Mouse (Mus musculus) stomach, embryonic 16.5 days (tissue): ENCODE measurements at regions not wholly inside any gene's neighbourhood (a gene's known extent, or its start where the extent isn't known, plus 50 kb on each side); places are given as distances from the start of the nearest gene placed in this dataset.

Experiments used
- ATAC-seq: fragments of 200-750 bp; cut with Nextera tagmentation; 2 replicates; pipeline ENCODE4 v1.8.0; 2017; ENCODE audit warnings: moderate number of reproducible peaks, moderate TSS enrichment; ENCODE audit not compliant: insufficient read depth, low FRiP score
- H3K27ac ChIP-seq: fragments of 300-500 bp; sonication (generic); 2 replicates; pipeline ENCODE4 v1.5.1; 2014; ENCODE audit warnings: low read length
- H3K27me3 ChIP-seq: fragments of 300-500 bp; sonication (generic); 2 replicates; pipeline ENCODE4 v1.6.1; 2014; ENCODE audit warnings: low read length, control low read depth, mixed read lengths; ENCODE audit not compliant: control insufficient read depth, insufficient read depth
- H3K36me3 ChIP-seq: fragments of 300-500 bp; sonication (generic); 2 replicates; pipeline ENCODE4 v1.6.1; 2014; ENCODE audit warnings: low read length; ENCODE audit not compliant: control insufficient read depth, insufficient read depth
- H3K4me1 ChIP-seq: fragments of 300-500 bp; sonication (generic); 2 replicates; pipeline ENCODE4 v1.6.1; 2014; ENCODE audit warnings: low read length, control low read depth, mixed read lengths; ENCODE audit not compliant: control insufficient read depth, insufficient read depth
- H3K4me2 ChIP-seq: fragments of 300-500 bp; sonication (generic); 2 replicates; pipeline ENCODE4 v1.6.1; 2014; ENCODE audit warnings: low read depth, low read length, mixed read lengths
- H3K4me3 ChIP-seq: fragments of 300-500 bp; sonication (generic); replicated peaks from 2 replicates; pipeline ENCODE4 v1.5.1; 2014; ENCODE audit warnings: mild to moderate bottlenecking, low read length
- H3K9ac ChIP-seq: fragments of 300-500 bp; sonication (generic); 2 replicates; pipeline ENCODE4 v1.6.1; 2014; ENCODE audit warnings: low read length
- H3K9me3 ChIP-seq: fragments of 300-500 bp; sonication (generic); replicated peaks from 2 replicates; pipeline ENCODE4 v1.6.1; 2016; ENCODE audit warnings: low read length, control low read depth; ENCODE audit not compliant: control insufficient read depth
- WGBS: fragments of 180-500 bp; shearing (Covaris S2); extraction: QIAGEN DNeasy Blood & Tissue Kit; methylation state at CpG from one replicate; pipeline ENCODE4 v1.1.7; 2014; 5-methylcytosine and 5-hydroxymethylcytosine counted together

DNA sequence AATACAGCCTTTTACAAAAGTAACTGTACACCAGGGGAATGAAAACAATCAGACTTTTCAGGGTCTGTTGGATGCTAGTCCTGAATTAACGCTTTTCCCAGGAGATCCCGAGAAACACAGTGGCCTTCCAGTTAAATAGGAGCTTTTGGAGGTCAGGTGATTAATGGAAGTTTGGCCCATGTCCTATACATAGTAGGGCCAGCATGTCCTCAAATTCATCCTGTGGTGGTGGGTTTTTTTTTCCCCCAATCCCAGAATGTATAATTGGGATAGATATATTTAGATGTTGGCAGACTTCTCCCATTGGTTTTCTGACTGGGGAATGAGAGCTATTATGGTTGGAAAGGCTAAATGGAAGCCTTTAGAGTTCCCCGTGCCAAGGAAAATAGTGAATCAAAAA, 77.6 kb downstream of the Cd200 start:
- Histone ChIP-seq H3K4me1 (no peaks in the 10 kb centered on the region), H3K4me2 (no peak overlapping the region), H3K36me3 (no peaks in the 10 kb centered on the region), H3K27ac (no peak overlapping the region), H3K4me3 (no peak overlapping the region), H3K9ac (no peak overlapping the region), H3K9me3 (no peaks in the 10 kb centered on the region), H3K27me3 (no peaks in the 10 kb centered on the region)
- 78% methylated on average over 3 of the region's 3 CpGs for WGBS
- no peak for ATAC-seq

DNA sequence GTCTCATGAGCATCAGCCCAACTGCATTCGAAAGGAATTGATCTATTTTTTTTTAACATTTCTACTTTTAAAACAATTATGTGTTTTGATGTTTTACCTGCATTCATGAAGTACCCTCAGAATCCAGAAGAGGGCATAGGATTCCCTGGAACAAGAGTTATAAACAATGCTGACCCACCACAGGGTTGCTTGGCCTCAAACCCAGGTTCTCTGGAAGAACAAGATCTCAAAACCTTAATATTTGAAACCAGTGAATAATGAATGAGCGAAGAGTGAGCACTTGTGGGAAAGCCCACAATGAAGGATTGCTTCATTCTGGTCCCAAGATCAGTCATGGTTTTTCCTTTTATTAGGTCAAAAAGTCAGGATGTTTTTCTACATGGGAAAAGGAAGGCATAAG, 78.6 kb downstream of the Cd200 start:
- ATAC-seq: no peak
- H3K27ac ChIP-seq: no peak overlapping the region
- WGBS: 87% methylated on average over 2 of the region's 2 CpGs

DNA sequence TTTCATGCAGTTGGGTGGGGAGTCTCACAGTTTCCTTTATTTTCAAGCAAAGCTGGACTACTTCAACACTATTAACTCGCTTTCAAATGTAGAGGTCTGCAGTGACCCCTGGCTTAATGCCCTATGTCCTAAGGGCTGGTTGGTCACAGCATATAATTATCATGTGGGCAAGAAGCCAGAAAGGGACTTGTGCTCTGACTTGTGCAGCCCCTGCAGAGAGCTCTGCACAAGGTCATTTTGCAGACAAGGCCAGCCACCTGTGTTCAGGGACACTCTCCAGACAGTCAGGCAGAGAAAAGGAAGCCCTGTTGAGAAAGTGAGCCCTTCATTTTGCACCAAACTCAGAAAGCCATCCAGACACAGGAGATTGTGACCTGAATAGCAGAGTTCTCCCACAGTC, 79.1 kb downstream of the Cd200 start:
- Histone ChIP-seq H3K27ac (no peak overlapping the region; the same call in 1 of the 2 replicates), H3K36me3 (no peaks in the 10 kb centered on the region), H3K4me3 (no peak overlapping the region), H3K9ac (no peak overlapping the region), H3K4me2 (no peak overlapping the region), H3K4me1 (no peaks in the 10 kb centered on the region), H3K27me3 (no peaks in the 10 kb centered on the region), H3K9me3 (no peaks in the 10 kb centered on the region)
- WGBS: 53% methylated on average over 1 of the region's 1 CpGs
- peak; percentile 37 for ATAC-seq

More for the DNA sequence above, 78.6 kb downstream of the Cd200 start:
- Histone ChIP-seq H3K27me3 (no peaks in the 10 kb centered on the region), H3K9ac (no peak overlapping the region), H3K4me3 (no peak overlapping the region), H3K4me2 (no peak overlapping the region), H3K4me1 (no peaks in the 10 kb centered on the region), H3K36me3 (no peaks in the 10 kb centered on the region), H3K9me3 (no peaks in the 10 kb centered on the region)

DNA sequence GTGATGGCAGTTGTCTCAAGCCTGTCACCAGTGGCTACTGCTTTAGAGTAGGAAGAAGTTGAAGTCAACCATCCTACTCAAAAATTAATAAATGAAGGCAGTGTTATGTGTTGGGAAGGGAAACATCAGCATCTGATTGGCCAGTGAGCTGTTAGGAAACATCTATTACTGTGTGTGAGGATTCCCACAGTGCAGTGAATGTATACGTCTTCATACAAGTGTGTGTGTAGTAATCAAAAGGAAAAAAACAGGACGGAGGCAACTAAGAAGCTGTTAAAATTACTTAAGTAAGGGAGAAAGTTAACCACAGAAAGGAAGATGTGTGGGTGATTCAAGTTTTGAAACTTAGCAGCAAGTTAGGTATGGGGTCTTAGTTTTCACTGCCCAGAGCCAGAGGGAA, 81.8 kb downstream of the Cd200 start:
- no peak overlapping the region for H3K27ac ChIP-seq
- H3K9me3 ChIP-seq: no peaks in the 10 kb centered on the region
- ATAC-seq: no peak
- H3K27me3 ChIP-seq: no peaks in the 10 kb centered on the region
- H3K4me3 ChIP-seq: no peak overlapping the region
- no peaks in the 10 kb centered on the region for H3K4me1 ChIP-seq
- WGBS: 79% methylated on average over 2 of the region's 2 CpGs
- H3K36me3 ChIP-seq: no peaks in the 10 kb centered on the region
- H3K4me2 ChIP-seq: no peak overlapping the region
- H3K9ac ChIP-seq: no peak overlapping the region

DNA sequence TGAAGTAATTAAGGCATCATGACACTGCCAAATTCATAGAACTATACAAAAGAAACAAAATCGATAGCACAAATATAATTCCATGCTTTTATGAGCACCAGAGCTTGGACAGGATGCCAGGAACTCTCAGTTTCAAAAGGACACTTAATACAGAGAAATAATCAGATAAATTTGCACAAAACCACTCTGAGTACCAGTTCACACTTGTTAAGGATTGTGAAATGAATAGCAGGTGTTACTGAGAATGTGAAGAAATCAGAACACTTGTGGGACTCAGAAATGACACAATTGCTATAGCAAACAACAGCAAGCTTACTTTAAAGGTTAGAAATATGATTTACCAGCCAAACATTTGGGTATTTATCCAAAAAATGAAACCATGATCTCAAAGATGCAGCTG, 87.4 kb downstream of the Btla start:
- no peak for ATAC-seq
- H3K27ac ChIP-seq: no peak overlapping the region
- 72% methylated on average over 1 of the region's 1 CpGs for WGBS
- H3K36me3 ChIP-seq: no peaks in the 10 kb centered on the region
- no peaks in the 10 kb centered on the region for H3K9me3 ChIP-seq
- no peak overlapping the region for H3K4me3 ChIP-seq
- no peaks in the 10 kb centered on the region for H3K27me3 ChIP-seq
- H3K9ac ChIP-seq: no peak overlapping the region
- no peaks in the 10 kb centered on the region for H3K4me1 ChIP-seq
- H3K4me2 ChIP-seq: no peak overlapping the region
